13 mouse cellular contexts compared by ENCODE assay signal in the genomic region with DNA sequence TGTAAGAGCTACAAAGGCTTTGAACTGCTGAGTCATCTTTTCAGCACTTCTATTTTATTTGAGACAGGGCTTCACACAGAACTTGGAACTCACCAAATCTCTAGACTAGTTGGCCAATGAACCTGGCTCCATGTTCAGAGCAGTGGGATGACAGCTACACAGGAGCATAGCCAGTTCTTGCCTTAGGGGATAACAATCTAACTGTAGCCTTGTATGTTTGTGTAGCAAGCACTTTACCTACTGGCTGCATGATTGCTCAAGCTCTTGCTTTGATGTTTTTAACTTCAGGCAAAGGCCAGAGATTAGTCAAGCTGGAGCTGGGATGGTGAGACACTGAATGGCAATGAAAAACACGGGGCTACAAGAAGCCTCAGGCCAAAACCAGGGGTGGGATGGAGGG.
"Had no signal": no experiment of that assay in that cellular context is flagged by ENCODE, and none has a peak within 500 bp of the region (broad histone marks: within the 10 kb centered on the region; RNA-seq: fewer than 3 reads in every experiment).

No protein-coding gene starts in this region.

- ATAC-seq: inflammation-experienced regulatory T-cells, adult 6 months; intestine, postnatal 0 days; lung, postnatal 0 days; midbrain, embryonic 15.5 days had no signal

- H3K9me3 ChIP-seq: limb, embryonic 10.5 days; midbrain, embryonic 15.5 days; neural tube, embryonic 12.5 days had no signal

- H3K9ac ChIP-seq: midbrain, embryonic 15.5 days; neural tube, embryonic 12.5 days had no signal

- H3K4me3 ChIP-seq: left cerebral cortex, adult 2 months; limb, embryonic 10.5 days; midbrain, embryonic 15.5 days; neural tube, embryonic 12.5 days had no signal

- H3K36me3 ChIP-seq: limb, embryonic 10.5 days; midbrain, embryonic 15.5 days; neural tube, embryonic 12.5 days had no signal

- H3K27me3 ChIP-seq: midbrain, embryonic 15.5 days; neural tube, embryonic 12.5 days had no signal

- H3K4me1 ChIP-seq: limb, embryonic 10.5 days had no signal

- DNase-seq: kidney, postnatal 25 days; layer of hippocampus, adult 9-11 months; lung, adult 2 months; lung, postnatal 36 days; thymus, postnatal 4 days had no signal

- H3K4me2 ChIP-seq: midbrain, embryonic 15.5 days; neural tube, embryonic 12.5 days had no signal

- H3K27ac ChIP-seq: left cerebral cortex, adult 2 months; limb, embryonic 10.5 days; neural tube, embryonic 12.5 days; stomach, postnatal 0 days had no signal
